Mouse (Mus musculus) myocyte (in vitro differentiated cells): Measurements from ENCODE around the gene Bach2.

ENCODE experiments used
- CEBPB ChIP-seq: IDR thresholded peaks from 2 replicates; pipeline ENCODE4 v1.6.1; 2011; ENCODE audit warnings: mild to moderate bottlenecking, moderate library complexity; ENCODE audit not compliant: poor library complexity, insufficient read depth, severe bottlenecking
- E2F4 ChIP-seq: IDR thresholded peaks from one replicate; pipeline ENCODE4 v1.6.1; 2011; ENCODE audit warnings: mild to moderate bottlenecking, control low read depth, moderate library complexity; ENCODE audit not compliant: insufficient read depth
- MAX ChIP-seq: IDR thresholded peaks from one replicate; pipeline ENCODE4 v1.6.1; 2011; ENCODE audit warnings: low read depth, mild to moderate bottlenecking, control low read depth
- MYOD1 ChIP-seq, 3 experiments: IDR thresholded peaks; one replicate each; pipeline ENCODE4 v1.6.1; 2011; ENCODE audit warnings: control low read depth in 2 of 3, low read depth in 2 of 3, mild to moderate bottlenecking in 2 of 3, moderate library complexity in 1 of 3; ENCODE audit not compliant: insufficient read length in 2 of 3, control insufficient read depth in 1 of 3
- MYOG ChIP-seq, 3 experiments: IDR thresholded peaks; one replicate each; pipeline ENCODE4 v1.6.1; 2011; ENCODE audit warnings: control low read depth in 2 of 3, low read depth in 2 of 3, mild to moderate bottlenecking in 2 of 3; ENCODE audit not compliant: insufficient read length in 2 of 3, control insufficient read depth in 1 of 3, insufficient read depth in 1 of 3
- POLR2A ChIP-seq: IDR thresholded peaks from one replicate; pipeline ENCODE4 v1.6.1; 2011; ENCODE audit warnings: low read depth, mild to moderate bottlenecking, control low read depth, moderate library complexity; ENCODE audit not compliant: insufficient read length
- POLR2AphosphoS2 ChIP-seq: IDR thresholded peaks from one replicate; pipeline ENCODE4 v1.6.1; 2011; ENCODE audit warnings: low read depth, control low read depth; ENCODE audit not compliant: insufficient read length
- REST ChIP-seq: IDR thresholded peaks from one replicate; pipeline ENCODE4 v1.6.1; 2011; ENCODE audit warnings: mild to moderate bottlenecking, control low read depth, moderate library complexity; ENCODE audit not compliant: insufficient read depth, insufficient read length
- SRF ChIP-seq: IDR thresholded peaks from one replicate; pipeline ENCODE4 v1.6.1; 2011; ENCODE audit warnings: low read depth; ENCODE audit not compliant: control insufficient read depth, insufficient read length
- TCF12 ChIP-seq: IDR thresholded peaks from one replicate; pipeline ENCODE4 v1.6.1; 2011; ENCODE audit warnings: mild to moderate bottlenecking, control low read depth; ENCODE audit not compliant: poor library complexity, insufficient read depth, severe bottlenecking
- TCF3 ChIP-seq: IDR thresholded peaks from one replicate; pipeline ENCODE4 v1.6.1; 2011; ENCODE audit warnings: low read depth, control low read depth; ENCODE audit not compliant: insufficient read length
- USF1 ChIP-seq: IDR thresholded peaks from one replicate; pipeline ENCODE4 v1.6.1; 2011; ENCODE audit warnings: low read depth, mild to moderate bottlenecking, control low read depth, moderate library complexity

DNA sequence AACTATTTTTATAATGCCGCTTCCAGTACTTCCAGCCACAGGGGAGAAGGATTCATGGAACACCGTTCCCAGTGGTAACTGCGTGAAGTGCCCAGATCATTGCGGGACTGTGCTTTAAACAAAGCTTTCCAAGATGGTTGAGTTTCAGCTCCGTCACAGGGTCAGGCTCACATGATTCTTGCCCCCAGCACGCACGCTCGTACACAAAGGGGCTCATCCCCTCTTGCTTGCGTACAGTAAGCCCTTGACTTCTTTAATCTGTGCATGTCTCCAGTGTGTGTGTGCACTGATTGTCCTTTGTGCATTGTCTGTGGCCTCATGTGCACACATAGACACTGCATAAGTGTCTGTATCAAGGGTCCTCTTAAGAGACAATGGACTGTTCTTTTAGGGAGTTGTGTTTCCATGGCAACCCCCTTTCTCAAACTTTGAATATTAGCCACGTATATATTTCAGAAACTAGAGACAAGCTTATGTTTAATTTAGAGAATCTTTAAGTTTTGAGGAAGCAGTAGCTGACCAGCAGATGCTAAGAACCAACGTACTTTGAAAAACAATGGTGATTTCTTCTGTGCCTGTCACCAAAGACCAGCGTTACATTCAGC lies 119.5 kb downstream of the Bach2 start:
- TF ChIP-seq SRF, result no peak
- no peak for TF ChIP-seq POLR2A
- TF ChIP-seq CEBPB, result no peak
- no peak for TF ChIP-seq MAX
- no peak for TF ChIP-seq USF1
- TF ChIP-seq E2F4, result no peak
- no peak for TF ChIP-seq TCF12
- no peak for TF ChIP-seq POLR2AphosphoS2
- no peak for TF ChIP-seq MYOD1 (IDR thresholded peaks at IDR 0.05; ENCODE audit: control insufficient read depth in 1 of 3, insufficient read length in 2 of 3, low read depth in 2 of 3)
- TF ChIP-seq MYOG (IDR thresholded peaks at IDR 0.05; ENCODE audit: control insufficient read depth in 1 of 3, insufficient read depth in 1 of 3, insufficient read length in 2 of 3, low read depth in 2 of 3), result no peak
- TF ChIP-seq REST, result no peak
- TF ChIP-seq TCF3, result no peak
